ENCODE assay signal across 21 mouse cellular contexts in genomic region chr12:53321944-53322343, GRCm38 (mm10).
"Had no signal": no experiment of that assay in that cellular context is flagged by ENCODE, and none has a peak within 500 bp of the region (broad histone marks: within the 10 kb centered on the region; RNA-seq: fewer than 3 reads in every experiment).

No protein-coding gene starts in this region.

- DNase-seq: kidney, adult 2 months; kidney, postnatal 10 days; kidney, postnatal 36 days; layer of hippocampus, postnatal 36 days; liver; liver, embryonic 13.5 days; lung, adult 2 months; lung, postnatal 14 days; lung, postnatal 4 days; right cerebral cortex, adult 18-20 months; right cerebral cortex, postnatal 14 days; right cerebral cortex, postnatal 4 days; thymus, adult 2 months; thymus, postnatal 25 days had no signal

- H3K27me3 ChIP-seq: kidney, embryonic 15.5 days; liver, embryonic 13.5 days; neural tube, embryonic 13.5 days had no signal

- H3K4me3 ChIP-seq: kidney, embryonic 15.5 days; left cerebral cortex, adult 2 months; limb, embryonic 13.5 days; liver, embryonic 13.5 days; myocyte; neural tube, embryonic 13.5 days had no signal

- H3K9ac ChIP-seq: kidney, embryonic 15.5 days; limb, embryonic 13.5 days; liver, embryonic 13.5 days; neural tube, embryonic 13.5 days had no signal

- H3K36me3 ChIP-seq: kidney, embryonic 15.5 days; limb, embryonic 13.5 days; liver, embryonic 13.5 days; neural tube, embryonic 13.5 days had no signal

- ATAC-seq: intestine, postnatal 0 days had no signal

- H3K4me2 ChIP-seq: kidney, embryonic 15.5 days; limb, embryonic 13.5 days; liver, embryonic 13.5 days; neural tube, embryonic 13.5 days had no signal

- H3K4me1 ChIP-seq: liver, embryonic 13.5 days had no signal

- H3K27ac ChIP-seq: kidney, embryonic 15.5 days; left cerebral cortex, adult 2 months; limb, embryonic 13.5 days; liver, embryonic 13.5 days; neural tube, embryonic 13.5 days; stomach, postnatal 0 days had no signal

- H3K9me3 ChIP-seq: kidney, embryonic 15.5 days; limb, embryonic 13.5 days; liver, embryonic 13.5 days; neural tube, embryonic 13.5 days had no signal
